Mouse (Mus musculus): ENCODE measurements at regions not wholly inside any gene's neighbourhood (a gene's known extent, or its start where the extent isn't known, plus 50 kb on each side); places are given as distances from the start of the nearest gene placed in this dataset.
A peak's percentile ranks its signal among the peaks of the same experiment; 100 is the strongest.

DNA sequence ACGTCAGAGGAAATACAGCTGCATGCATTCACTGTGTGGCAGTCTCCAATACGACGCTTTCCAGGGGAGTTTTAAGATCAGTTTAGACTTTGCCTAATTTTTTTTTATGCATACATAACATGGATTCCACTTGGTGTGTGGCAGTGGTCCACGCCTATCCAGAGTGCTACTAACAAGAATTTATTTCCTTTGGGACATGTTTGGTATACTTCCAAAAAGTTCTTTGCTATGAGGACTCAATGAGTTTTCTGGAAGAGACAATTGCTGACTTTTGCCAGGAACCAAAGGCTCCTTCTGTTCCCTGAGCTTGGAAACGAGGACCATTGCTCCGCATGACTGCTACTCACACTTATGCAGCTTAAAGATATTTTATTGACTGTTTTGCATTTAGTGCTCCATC, 59.2 kb downstream of the Marcks start:
- DNase-seq (ENCODE audit: low spot score in 2 of 2) = no peak

DNA sequence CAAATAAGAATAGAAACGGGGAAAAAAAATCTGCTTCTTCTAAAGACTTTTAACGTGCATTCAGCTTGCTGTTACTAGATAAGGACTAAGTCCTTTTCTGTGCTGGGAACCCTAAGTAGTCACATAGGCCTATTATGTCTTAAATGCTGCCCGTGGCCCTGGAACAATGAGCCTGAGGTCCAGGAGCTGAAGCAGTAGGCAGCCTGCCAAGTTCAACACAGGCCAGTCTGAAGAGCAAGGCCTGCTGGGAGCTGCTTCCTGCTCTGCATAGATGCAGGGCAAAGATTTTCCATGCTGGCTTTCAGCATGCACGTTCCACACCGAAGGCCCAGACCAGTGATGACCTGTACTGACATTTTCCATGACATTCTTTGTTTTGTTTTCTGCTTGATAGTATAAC, 60.3 kb downstream of the Marcks start:
- peak; percentile 14 to 15 for DNase-seq (ENCODE audit: low spot score in 2 of 2)

DNA sequence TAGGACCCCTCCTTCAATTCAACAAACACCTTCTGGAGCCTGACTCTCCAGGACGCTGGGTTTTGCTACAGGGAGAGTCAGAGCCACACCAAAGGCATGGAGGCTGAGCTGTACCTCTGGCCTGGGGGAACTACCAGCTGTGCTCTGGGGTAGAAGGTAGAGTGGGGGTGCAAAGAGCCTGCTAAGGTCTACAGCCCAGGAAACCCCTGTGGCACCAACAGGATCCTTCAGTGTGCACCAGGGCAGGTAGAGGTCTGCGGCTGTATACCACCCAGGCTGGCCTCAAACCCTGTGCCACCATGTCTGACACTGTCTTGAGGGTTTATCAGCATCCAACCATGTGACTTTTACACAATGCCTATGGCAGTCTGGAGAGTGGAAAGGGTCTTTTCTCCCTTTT, 61.0 kb downstream of the Marcks start:
- DNase-seq (ENCODE audit: low spot score in 2 of 2) = no peak

DNA sequence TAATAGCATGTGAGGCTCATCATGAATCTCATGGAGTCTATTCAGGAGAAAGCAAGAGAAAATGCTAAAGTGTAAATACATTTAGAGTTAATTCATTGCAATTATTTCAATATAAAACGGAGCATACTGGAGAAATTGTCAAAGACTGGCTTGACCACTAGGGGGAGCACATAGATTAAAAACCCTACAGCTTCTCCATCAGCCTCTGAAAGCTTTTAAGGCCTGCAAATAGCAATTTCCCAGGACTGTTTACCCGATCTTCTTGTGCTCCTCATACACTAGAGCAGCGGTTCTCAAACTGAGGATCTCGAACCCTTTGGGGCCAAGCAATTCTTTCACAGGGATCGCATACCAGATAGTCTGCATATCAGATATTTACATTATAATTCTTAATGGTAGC, 65.9 kb downstream of the Marcks start:
- DNase-seq (ENCODE audit: low spot score in 2 of 2) = peak; percentile 27 to 49

DNA sequence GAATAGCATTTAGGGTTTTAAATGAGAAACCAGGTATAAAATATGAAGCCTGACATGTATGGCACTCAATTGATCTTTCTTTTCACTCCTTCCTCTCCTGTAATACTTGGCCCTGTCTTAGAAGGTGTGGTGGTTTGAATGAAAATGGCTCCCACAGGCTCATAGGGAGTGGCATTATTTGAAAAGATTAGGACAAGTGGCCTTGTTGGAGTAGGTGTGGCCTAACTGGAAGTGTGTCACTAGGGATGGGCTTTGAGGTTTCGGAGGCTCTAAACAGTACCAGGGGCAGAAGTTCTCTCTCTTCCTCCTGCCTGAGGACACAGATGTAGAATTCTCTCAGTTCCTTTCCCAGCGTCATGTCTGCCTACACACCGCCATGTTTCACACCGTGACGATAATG, 66.7 kb downstream of the Marcks start:
- DNase-seq (ENCODE audit: low spot score in 2 of 2) = no peak

DNA sequence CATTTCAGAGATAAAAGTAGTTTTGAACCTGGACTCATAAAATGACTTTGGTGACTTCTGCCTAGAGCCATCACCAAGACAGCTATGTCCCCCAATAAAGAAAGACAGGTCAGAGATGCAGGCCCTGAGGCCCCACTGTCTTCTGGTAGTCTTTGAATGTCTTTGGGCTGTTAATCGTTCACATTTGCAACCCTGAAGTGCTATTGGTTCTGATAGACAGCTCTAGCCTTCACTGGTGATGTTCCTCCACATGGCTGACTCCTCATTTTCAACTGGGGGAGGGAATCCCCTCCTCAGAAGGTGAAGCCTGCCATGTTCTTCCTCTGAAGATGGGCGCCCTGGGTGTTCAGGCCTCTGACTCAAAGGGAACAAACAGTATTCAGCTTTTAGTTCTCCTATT, 67.3 kb downstream of the Marcks start:
- no peak for DNase-seq (ENCODE audit: low spot score in 2 of 2)
